Mouse (Mus musculus) megakaryocyte, embryonic 14.5 days (primary cell): ENCODE data around the gene Rgr. TPM values are rescaled to one million over a fixed set of nuclear protein-coding genes. Genes with fewer than 3 reads are reported as not detected.

Experiments used
- H3K27me3 ChIP-seq: replicated peaks from 2 replicates; pipeline ENCODE3; 2012; ENCODE audit warnings: inconsistent platforms
- H3K36me3 ChIP-seq: replicated peaks from 2 replicates; pipeline ENCODE3; 2012; ENCODE audit warnings: low read length, inconsistent platforms, mixed read lengths
- H3K4me1 ChIP-seq: 2 replicates; pipeline ENCODE4 v1.6.1; 2012; ENCODE audit warnings: inconsistent platforms
- H3K4me3 ChIP-seq: replicated peaks from 2 replicates; pipeline ENCODE3; 2012; ENCODE audit warnings: moderate library complexity, mild to moderate bottlenecking, inconsistent platforms
- H3K9me3 ChIP-seq: 2 replicates; pipeline ENCODE4 v1.6.1; 2012; ENCODE audit warnings: inconsistent platforms
- FLI1 ChIP-seq: IDR thresholded peaks from 2 replicates; pipeline ENCODE4 v1.6.1; 2012; ENCODE audit warnings: low read length, inconsistent platforms, mixed read lengths
- GATA1 ChIP-seq: IDR thresholded peaks from 3 replicates; pipeline ENCODE4 v1.6.1; 2012; ENCODE audit warnings: mixed read lengths, low read length, inconsistent platforms, borderline replicate concordance
- polyA plus RNA-seq: library from polyadenylated mRNA; stranded (reverse); fragments of >175 nt; gene quantifications from 2 replicates; pipeline ENCODE4 v1.2.3, GENCODE M21; 2012; ENCODE audit warnings: low replicate concordance; ENCODE audit not compliant: insufficient read depth

Rgr gene
- polyA plus RNA-seq, 1 experiment, result not detected

GRCm38 (mm10) chr14:37034432-37034831 is 14.3 kb downstream of the Rgr start:
- no peak overlapping the region for H3K4me3 ChIP-seq
- H3K36me3 ChIP-seq, result no peaks in the 10 kb centered on the region
- H3K4me1 ChIP-seq, result no peaks in the 10 kb centered on the region
- no peaks in the 10 kb centered on the region for H3K9me3 ChIP-seq
- TF ChIP-seq FLI1 (no peak), GATA1 (no peak)
- H3K27me3 ChIP-seq, result peaks cover 5% of the 10 kb centered on the region

GRCm38 (mm10) chr14:37033241-37033640 is 15.5 kb downstream of the Rgr start:
- H3K9me3 ChIP-seq, result no peaks in the 10 kb centered on the region
- H3K4me3 ChIP-seq, result no peak overlapping the region
- H3K27me3 ChIP-seq, result peaks cover 5% of the 10 kb centered on the region
- no peaks in the 10 kb centered on the region for H3K36me3 ChIP-seq
- H3K4me1 ChIP-seq, result no peaks in the 10 kb centered on the region
- TF ChIP-seq GATA1 (no peak), FLI1 (no peak)

DNA sequence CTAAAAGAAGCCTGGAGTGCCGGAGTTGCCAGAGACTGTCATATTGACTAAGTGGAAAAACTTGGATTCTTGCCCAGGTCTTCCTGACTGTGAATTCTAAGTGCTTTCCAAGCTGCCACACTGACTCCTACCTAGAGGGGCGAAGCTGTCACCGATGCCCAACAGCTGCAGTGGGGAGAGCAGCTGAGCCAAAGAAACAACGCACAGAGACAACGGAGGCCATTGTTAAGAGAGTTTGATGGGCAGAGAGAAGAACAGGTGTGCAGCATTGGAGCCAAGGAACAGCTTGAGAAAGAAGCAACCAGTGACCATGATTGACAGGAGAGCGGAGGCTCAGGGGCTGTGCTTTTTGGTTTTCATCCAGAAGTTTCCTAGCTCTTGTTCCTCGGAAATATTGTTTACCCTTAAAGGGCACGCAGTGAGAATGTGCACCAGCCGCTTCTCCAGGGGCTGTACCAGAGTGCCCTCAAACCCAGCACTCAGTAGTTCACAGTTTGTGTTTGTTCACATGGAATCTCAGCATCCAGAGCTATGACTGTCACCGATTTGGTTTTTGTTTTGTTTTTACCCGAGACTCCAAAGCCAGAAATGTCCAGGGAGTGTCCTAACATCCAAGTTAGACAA is 16.2 kb downstream of the Rgr start:
- H3K36me3 ChIP-seq, result no peaks in the 10 kb centered on the region
- H3K4me3 ChIP-seq, result no peak overlapping the region
- H3K9me3 ChIP-seq, result no peaks in the 10 kb centered on the region
- H3K4me1 ChIP-seq, result no peaks in the 10 kb centered on the region
- no peak for TF ChIP-seq FLI1
- no peak for TF ChIP-seq GATA1
- H3K27me3 ChIP-seq, result peaks cover 5% of the 10 kb centered on the region

GRCm38 (mm10) chr14:37028555-37028954 is 20.2 kb downstream of the Rgr start:
- no peak for TF ChIP-seq GATA1
- no peak for TF ChIP-seq FLI1
- Histone ChIP-seq H3K4me3 (no peak overlapping the region), H3K9me3 (no peaks in the 10 kb centered on the region), H3K36me3 (no peaks in the 10 kb centered on the region), H3K4me1 (no peaks in the 10 kb centered on the region), H3K27me3 (no peaks in the 10 kb centered on the region)

GRCm38 (mm10) chr14:37027951-37028350 is 20.8 kb downstream of the Rgr start:
- no peak overlapping the region for H3K4me3 ChIP-seq
- no peaks in the 10 kb centered on the region for H3K4me1 ChIP-seq
- H3K9me3 ChIP-seq, result no peaks in the 10 kb centered on the region
- TF ChIP-seq FLI1, result no peak
- no peak for TF ChIP-seq GATA1
- no peaks in the 10 kb centered on the region for H3K36me3 ChIP-seq
- H3K27me3 ChIP-seq, result no peaks in the 10 kb centered on the region

GRCm38 (mm10) chr14:37027248-37027933 is 21.4 kb downstream of the Rgr start:
- TF ChIP-seq GATA1 (no peak), FLI1 (no peak)

GRCm38 (mm10) chr14:37015894-37016293 is 32.9 kb downstream of the Rgr start:
- Histone ChIP-seq H3K27me3 (no peaks in the 10 kb centered on the region), H3K4me1 (no peaks in the 10 kb centered on the region), H3K4me3 (no peak overlapping the region), H3K36me3 (no peaks in the 10 kb centered on the region), H3K9me3 (no peaks in the 10 kb centered on the region)
- TF ChIP-seq GATA1 (no peak), FLI1 (no peak)

More at GRCm38 (mm10) chr14:37027248-37027933, 21.4 kb downstream of the Rgr start:
- no peaks in the 10 kb centered on the region for H3K9me3 ChIP-seq
- no peaks in the 10 kb centered on the region for H3K4me1 ChIP-seq
- H3K36me3 ChIP-seq, result no peaks in the 10 kb centered on the region
- no peak overlapping the region for H3K4me3 ChIP-seq
- H3K27me3 ChIP-seq, result no peaks in the 10 kb centered on the region

- H3K4me3 ChIP-seq, result no peak overlapping the region
- no peaks in the 10 kb centered on the region for H3K36me3 ChIP-seq
- TF ChIP-seq GATA1 (no peak), FLI1 (no peak)
- peaks cover 6% of the 10 kb centered on the region; the same call in 1 of the 2 replicates for H3K9me3 ChIP-seq
- H3K4me1 ChIP-seq, result no peaks in the 10 kb centered on the region
- no peaks in the 10 kb centered on the region for H3K27me3 ChIP-seq
Observed at GRCm38 (mm10) chr14:37013644-37014043, 35.1 kb downstream of the Rgr start.

- TF ChIP-seq GATA1 (no peak), FLI1 (no peak)
Observed at GRCm38 (mm10) chr14:37009686-37010085, 39.1 kb downstream of the Rgr start.

GRCm38 (mm10) chr14:37006489-37006888 is 42.3 kb downstream of the Rgr start:
- Histone ChIP-seq H3K4me3 (no peak overlapping the region), H3K9me3 (peaks cover 6% of the 10 kb centered on the region; the same call in 1 of the 2 replicates), H3K4me1 (no peaks in the 10 kb centered on the region; the same call in 1 of the 2 replicates), H3K36me3 (no peaks in the 10 kb centered on the region), H3K27me3 (no peaks in the 10 kb centered on the region)
- no peak for TF ChIP-seq GATA1
- TF ChIP-seq FLI1, result no peak

More at GRCm38 (mm10) chr14:37009686-37010085, 39.1 kb downstream of the Rgr start:
- Histone ChIP-seq H3K9me3 (peaks cover 6% of the 10 kb centered on the region; the same call in 1 of the 2 replicates), H3K4me3 (no peak overlapping the region), H3K4me1 (no peaks in the 10 kb centered on the region), H3K27me3 (no peaks in the 10 kb centered on the region), H3K36me3 (no peaks in the 10 kb centered on the region)
